Mouse (Mus musculus) heart, embryonic 13.5 days (tissue): ENCODE measurements at regions not wholly inside any gene's neighbourhood (a gene's known extent, or its start where the extent isn't known, plus 50 kb on each side); places are given as distances from the start of the nearest gene placed in this dataset.
A peak's percentile ranks its signal among the peaks of the same experiment; 100 is the strongest.

Source experiments
- ATAC-seq: fragments of 200-750 bp; cut with Nextera tagmentation; 2 replicates; pipeline ENCODE4 v1.8.0; 2017; ENCODE audit warnings: moderate TSS enrichment; ENCODE audit not compliant: insufficient number of reproducible peaks, low FRiP score, low TSS enrichment; ENCODE audit errors: extremely low read depth
- H3K27ac ChIP-seq: fragments of 300-500 bp; sonication (generic); replicated peaks from 2 replicates; pipeline ENCODE4 v1.5.1; 2015; ENCODE audit warnings: moderate library complexity, mild to moderate bottlenecking, inconsistent platforms
- H3K27me3 ChIP-seq: fragments of 300-500 bp; sonication (generic); replicated peaks from 2 replicates; pipeline ENCODE4 v1.6.1; 2015; ENCODE audit warnings: mild to moderate bottlenecking, inconsistent platforms
- H3K36me3 ChIP-seq: fragments of 300-500 bp; sonication (generic); 2 replicates; pipeline ENCODE4 v1.6.1; 2015; ENCODE audit warnings: mild to moderate bottlenecking, inconsistent platforms
- H3K4me1 ChIP-seq: fragments of 300-500 bp; sonication (generic); 2 replicates; pipeline ENCODE4 v1.6.1; 2015; ENCODE audit warnings: inconsistent platforms
- H3K4me2 ChIP-seq: fragments of 300-500 bp; sonication (generic); 2 replicates; pipeline ENCODE4 v1.6.1; 2015; ENCODE audit warnings: inconsistent platforms, mild to moderate bottlenecking, moderate library complexity
- H3K4me3 ChIP-seq: fragments of 300-500 bp; sonication (generic); 2 replicates; pipeline ENCODE4 v1.5.1; 2015; ENCODE audit warnings: moderate library complexity, mild to moderate bottlenecking, inconsistent platforms
- H3K9ac ChIP-seq: fragments of 300-500 bp; sonication (generic); 2 replicates; pipeline ENCODE4 v1.6.1; 2015; ENCODE audit warnings: inconsistent platforms, mild to moderate bottlenecking, moderate library complexity
- H3K9me3 ChIP-seq: fragments of 300-500 bp; sonication (generic); 2 replicates; pipeline ENCODE4 v1.6.1; 2016; ENCODE audit warnings: inconsistent platforms
- WGBS: fragments of 180-500 bp; shearing (Covaris S2); methylation state at CpG from one replicate; pipeline ENCODE4 v1.1.7; 2015; ENCODE audit warnings: mixed read lengths; 5-methylcytosine and 5-hydroxymethylcytosine counted together

DNA sequence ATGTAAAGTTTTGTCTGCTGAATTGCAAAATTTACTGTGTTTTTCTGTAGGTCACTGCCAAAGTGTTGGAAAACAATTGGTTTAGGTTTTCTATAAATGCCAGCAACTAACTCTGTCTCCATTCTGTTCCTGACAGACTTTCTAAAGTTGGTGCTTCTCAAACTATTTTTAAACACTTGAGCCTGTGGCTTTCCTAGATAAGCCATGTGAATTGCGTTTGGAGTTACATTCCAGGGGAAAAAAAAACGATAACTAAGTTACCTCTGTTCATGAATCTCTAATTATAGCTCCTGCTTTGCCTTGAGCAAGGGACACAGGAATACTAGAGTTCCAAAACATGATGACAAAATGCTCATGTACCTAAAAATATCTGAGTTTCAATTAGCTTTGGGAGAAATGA is 1298.0 kb upstream of the Fam98a start:
- Histone ChIP-seq H3K27ac (peak overlapping the region; percentile 74), H3K4me2 (peak overlapping the region; percentile 8; the same call in 1 of the 2 replicates), H3K27me3 (no peaks in the 10 kb centered on the region), H3K36me3 (no peaks in the 10 kb centered on the region), H3K9me3 (no peaks in the 10 kb centered on the region), H3K9ac (no peak overlapping the region), H3K4me3 (no peak overlapping the region), H3K4me1 (no peaks in the 10 kb centered on the region)
- ATAC-seq, result no peak
- 11% methylated on average over 2 of the region's 2 CpGs for WGBS

GRCm38 (mm10) chr17:76848307-76848706 is 1296.6 kb upstream of the Fam98a start:
- Histone ChIP-seq H3K4me1 (no peaks in the 10 kb centered on the region), H3K9me3 (no peaks in the 10 kb centered on the region), H3K27me3 (no peaks in the 10 kb centered on the region), H3K4me3 (no peak overlapping the region), H3K4me2 (no peak overlapping the region), H3K27ac (no peak overlapping the region), H3K9ac (no peak overlapping the region), H3K36me3 (no peaks in the 10 kb centered on the region)
- ATAC-seq, result no peak

DNA sequence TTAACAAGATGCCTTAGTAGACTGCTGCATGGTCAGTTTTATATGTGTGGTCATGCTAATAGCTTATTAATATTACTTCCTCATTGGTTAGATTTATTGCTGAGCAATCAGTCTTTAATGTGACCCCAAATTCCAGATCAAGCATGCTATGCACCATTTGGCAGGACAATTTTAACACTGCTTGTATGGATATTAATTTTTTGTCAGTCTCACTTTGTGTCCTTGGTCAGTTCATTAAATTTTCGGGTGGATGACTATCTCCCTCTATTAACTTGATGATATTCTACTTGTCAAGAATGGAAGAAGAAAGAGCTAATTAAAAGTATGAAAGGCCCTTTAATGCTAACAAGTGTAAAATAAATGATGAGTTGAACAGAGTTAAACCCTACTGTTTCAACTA is 1266.2 kb upstream of the Fam98a start:
- Histone ChIP-seq H3K9ac (no peak overlapping the region), H3K4me3 (no peak overlapping the region), H3K27ac (no peak overlapping the region), H3K9me3 (no peaks in the 10 kb centered on the region), H3K27me3 (no peaks in the 10 kb centered on the region), H3K4me1 (no peaks in the 10 kb centered on the region), H3K4me2 (no peak overlapping the region), H3K36me3 (no peaks in the 10 kb centered on the region)
- 78% methylated on average over 1 of the region's 1 CpGs for WGBS
- no peak for ATAC-seq
